Mouse (Mus musculus): ENCODE results near the gene Ikbkg. TPM values are rescaled to one million over a fixed set of nuclear protein-coding genes. Genes with fewer than 3 reads are reported as not detected.
"Not testable (repeated sequence)": the region's sequence is repeated elsewhere in the genome, so short reads cannot be mapped to it uniquely, and the experiment has no call there.

Ikbkg gene
- polyA plus RNA-seq, 1 experiment from 2014 or later = 20.2 TPM

GRCm38 (mm10) chrX:74452773-74453172 lies 59.7 kb downstream of the Ikbkg start:
- DNase-seq (no peak), ATAC-seq (ENCODE audit: low read depth) (no peak)
- no peaks in the 10 kb centered on the region for H3K4me1 ChIP-seq (replicated peaks)

DNA sequence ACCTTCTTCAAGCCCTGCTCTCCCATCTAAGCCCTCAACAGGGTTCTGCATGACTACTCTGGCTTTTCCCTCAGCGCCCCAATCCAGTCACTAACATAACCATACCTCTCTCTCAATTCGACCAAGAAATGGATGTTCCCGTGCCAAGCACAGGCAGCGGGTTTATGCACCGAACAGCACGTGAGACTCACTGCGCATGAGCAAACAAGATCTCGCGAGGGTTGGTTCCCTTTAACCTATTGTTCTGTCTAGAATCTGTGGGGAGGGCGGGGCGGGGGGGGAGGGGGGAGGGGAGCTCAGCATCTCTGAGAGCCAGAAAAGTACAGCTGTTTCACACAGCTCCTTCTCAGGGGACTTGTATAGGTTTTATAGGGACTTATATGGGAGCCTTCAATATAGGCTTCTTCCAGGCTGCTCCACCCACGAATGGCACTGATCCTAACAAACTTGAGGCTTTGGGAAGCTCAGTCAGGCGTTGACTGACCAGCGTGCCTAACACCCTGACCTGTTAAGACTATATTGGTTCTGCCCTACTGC lies 88.3 kb downstream of the Ikbkg start, which contains the start of gene Gm6880:
Gene Gm6880 (minus strand): TSS at position 51 of the 537 bp plus-strand sequence.
- WGBS (ENCODE audit: insufficient replicate concordance) = 62% methylated on average over 13 of the region's 14 CpGs
- H3K4me2 ChIP-seq; H3K9me3 ChIP-seq (replicated peaks); H3K9ac ChIP-seq; H3K4me3 ChIP-seq (replicated peaks); H3K4me1 ChIP-seq (replicated peaks); H3K27me3 ChIP-seq; ATAC-seq (ENCODE audit: low read depth); H3K27ac ChIP-seq; H3K36me3 ChIP-seq; DNase-seq: not testable (repeated sequence)

More at GRCm38 (mm10) chrX:74452773-74453172, 59.7 kb downstream of the Ikbkg start:
- no peaks in the 10 kb centered on the region for H3K9me3 ChIP-seq (replicated peaks)
- no peak overlapping the region for H3K27ac ChIP-seq
- no peak overlapping the region for H3K9ac ChIP-seq
- H3K4me2 ChIP-seq = no peak overlapping the region
- no peak overlapping the region for H3K4me3 ChIP-seq (replicated peaks)
- no peaks in the 10 kb centered on the region for H3K27me3 ChIP-seq
- H3K36me3 ChIP-seq = peaks cover 15% of the 10 kb centered on the region
- 10% methylated on average over 4 of the region's 4 CpGs for WGBS (ENCODE audit: insufficient replicate concordance)

DNA sequence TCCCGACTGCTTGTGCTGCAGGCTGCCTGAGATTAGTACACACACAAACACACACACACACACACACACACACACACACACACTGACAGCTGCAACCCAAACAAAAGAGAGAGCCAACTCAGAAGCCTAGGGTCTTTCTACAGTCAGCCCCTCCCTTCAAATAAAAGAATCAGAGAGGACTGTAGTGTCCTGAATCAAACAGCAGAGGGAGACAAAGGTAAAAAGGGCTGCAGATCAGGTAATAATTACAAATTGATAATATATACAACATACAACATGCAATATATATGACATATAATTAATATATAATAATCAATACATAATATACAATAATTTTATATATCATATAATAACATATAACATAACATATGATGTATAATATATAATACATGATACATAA lies 104.0 kb downstream of the Ikbkg start:
- ATAC-seq (ENCODE audit: low read depth) = no peak

More for the DNA sequence above, 104.0 kb downstream of the Ikbkg start:
- Histone ChIP-seq H3K4me2 (no peak overlapping the region), H3K4me1 (replicated peaks) (no peaks in the 10 kb centered on the region), H3K27me3 (no peaks in the 10 kb centered on the region), H3K9me3 (replicated peaks) (no peaks in the 10 kb centered on the region), H3K36me3 (no peaks in the 10 kb centered on the region), H3K9ac (no peak overlapping the region), H3K4me3 (replicated peaks) (no peak overlapping the region), H3K27ac (no peak overlapping the region)
- whole genome bisulfite sequencing (ENCODE audit: insufficient replicate concordance) = 71% methylated on average over 1 of the region's 1 CpGs
- no peak for DNase-seq

Other genes starting within 250 kb of the Ikbkg start
- gene Tex28, start 225.5 kb upstream of the Ikbkg start, polyA plus RNA-seq (2015; fragmentation: Nextera tagmentation; extraction: Ambion mirVana) = not detected in 2 replicates
- not detected in 2 replicates for gene Tktl1, start 216.0 kb upstream of the Ikbkg start, polyA plus RNA-seq (2015; fragmentation: Nextera tagmentation; extraction: Ambion mirVana)
- gene Flna, start 143.5 kb upstream of the Ikbkg start, polyA plus RNA-seq (2015; fragmentation: Nextera tagmentation; extraction: Ambion mirVana) = 38.9 and 43.6 TPM in 2 replicates
- 11.5 and 11.8 TPM in 2 replicates for gene Emd, start 138.6 kb upstream of the Ikbkg start, polyA plus RNA-seq (2015; fragmentation: Nextera tagmentation; extraction: Ambion mirVana)
- 609 and 656 TPM in 2 replicates for gene Rpl10, start 122.5 kb upstream of the Ikbkg start, polyA plus RNA-seq (2015; fragmentation: Nextera tagmentation; extraction: Ambion mirVana)
- gene Taz, start 111.4 kb upstream of the Ikbkg start, polyA plus RNA-seq (2015; fragmentation: Nextera tagmentation; extraction: Ambion mirVana) = 25.4 and 30.8 TPM in 2 replicates
- gene Dnase1l1, start 111.0 kb upstream of the Ikbkg start, polyA plus RNA-seq (2015; fragmentation: Nextera tagmentation; extraction: Ambion mirVana) = 21.0 and 22.1 TPM in 2 replicates
- 69.8 and 72.1 TPM in 2 replicates for gene Atp6ap1, start 96.2 kb upstream of the Ikbkg start, polyA plus RNA-seq (2015; fragmentation: Nextera tagmentation; extraction: Ambion mirVana)
- gene Gdi1, start 88.3 kb upstream of the Ikbkg start, polyA plus RNA-seq (2015; fragmentation: Nextera tagmentation; extraction: Ambion mirVana) = 45.7 and 49.2 TPM in 2 replicates
- 37.8 and 42.6 TPM in 2 replicates for gene Fam50a, start 80.3 kb upstream of the Ikbkg start, polyA plus RNA-seq (2015; fragmentation: Nextera tagmentation; extraction: Ambion mirVana)
- 1.2 and 1.3 TPM in 2 replicates for gene Plxna3, start 64.2 kb upstream of the Ikbkg start, polyA plus RNA-seq (2015; fragmentation: Nextera tagmentation; extraction: Ambion mirVana)
- 62.2 and 71.7 TPM in 2 replicates for gene Lage3, start 39.7 kb upstream of the Ikbkg start, polyA plus RNA-seq (2015; fragmentation: Nextera tagmentation; extraction: Ambion mirVana)
- gene Ubl4a, start 20.1 kb upstream of the Ikbkg start, polyA plus RNA-seq (2015; fragmentation: Nextera tagmentation; extraction: Ambion mirVana) = 39.8 and 47.2 TPM in 2 replicates
- 8.2 and 8.4 TPM in 2 replicates for gene Slc10a3, start 19.9 kb upstream of the Ikbkg start, polyA plus RNA-seq (2015; fragmentation: Nextera tagmentation; extraction: Ambion mirVana)
- 8.6 and 9.6 TPM in 2 replicates for gene Fam3a, start within 50 bp of the Ikbkg start, polyA plus RNA-seq (2015; fragmentation: Nextera tagmentation; extraction: Ambion mirVana)
- gene G6pdx, start 35.9 kb downstream of the Ikbkg start, polyA plus RNA-seq (2015; fragmentation: Nextera tagmentation; extraction: Ambion mirVana) = 51.6 and 54.5 TPM in 2 replicates
- gene Gm6880, start 88.1 kb downstream of the Ikbkg start, polyA plus RNA-seq (2015; fragmentation: Nextera tagmentation; extraction: Ambion mirVana) = not detected in 2 replicates
- not detected in 2 replicates for gene Olfr1326-ps1, start 181.6 kb downstream of the Ikbkg start, polyA plus RNA-seq (2015; fragmentation: Nextera tagmentation; extraction: Ambion mirVana)
- gene Olfr1325, start 199.4 kb downstream of the Ikbkg start, polyA plus RNA-seq (2015; fragmentation: Nextera tagmentation; extraction: Ambion mirVana) = not detected in 2 replicates

All from liver, embryonic 13.5 days (tissue).